Mouse (Mus musculus) heart, embryonic 16.5 days (tissue): ENCODE results near the gene Gsn. TPM values are rescaled to one million over a fixed set of nuclear protein-coding genes. Genes with fewer than 3 reads are reported as not detected.

Experiments
- ATAC-seq: fragments of 200-750 bp; cut with Nextera tagmentation; replicated peaks from 2 replicates; pipeline ENCODE4 v1.8.0; 2017; ENCODE audit warnings: moderate number of reproducible peaks; ENCODE audit not compliant: insufficient read depth, low FRiP score; ENCODE audit errors: extremely low read depth
- H3K27ac ChIP-seq: fragments of 300-500 bp; sonication (generic); 2 replicates; pipeline ENCODE4 v1.5.1; 2014; ENCODE audit warnings: mild to moderate bottlenecking, low read length, control low read depth, moderate library complexity
- H3K27me3 ChIP-seq: fragments of 300-500 bp; sonication (generic); 2 replicates; pipeline ENCODE4 v1.6.1; 2014; ENCODE audit warnings: low read length, mixed read lengths; ENCODE audit not compliant: control insufficient read depth, insufficient read depth
- H3K36me3 ChIP-seq: fragments of 300-500 bp; sonication (generic); 2 replicates; pipeline ENCODE4 v1.6.1; 2014; ENCODE audit not compliant: control insufficient read depth, insufficient read depth
- H3K4me1 ChIP-seq: fragments of 300-500 bp; sonication (generic); 2 replicates; pipeline ENCODE4 v1.6.1; 2014; ENCODE audit warnings: low read length, mixed read lengths; ENCODE audit not compliant: control insufficient read depth, insufficient read depth
- H3K4me2 ChIP-seq: fragments of 300-500 bp; sonication (generic); 2 replicates; pipeline ENCODE4 v1.6.1; 2014; ENCODE audit warnings: low read depth, mild to moderate bottlenecking, control low read depth, low read length
- H3K4me3 ChIP-seq: fragments of 300-500 bp; sonication (generic); 2 replicates; pipeline ENCODE4 v1.5.1; 2014; ENCODE audit warnings: mild to moderate bottlenecking, control low read depth, low read length
- H3K9ac ChIP-seq: fragments of 300-500 bp; sonication (generic); 2 replicates; pipeline ENCODE4 v1.6.1; 2014; ENCODE audit warnings: low read length, control low read depth
- H3K9me3 ChIP-seq: fragments of 300-500 bp; sonication (generic); replicated peaks from 2 replicates; pipeline ENCODE4 v1.6.1; 2016; ENCODE audit warnings: low read length; ENCODE audit not compliant: control insufficient read depth
- WGBS: fragments of 180-500 bp; shearing (Covaris S2); extraction: QIAGEN DNeasy Blood & Tissue Kit; methylation state at CpG from one replicate; pipeline ENCODE4 v1.1.7; 2014; 5-methylcytosine and 5-hydroxymethylcytosine counted together
- polyA plus RNA-seq: library from polyadenylated mRNA; unstranded; fragments of >200 nt; fragmentation: Nextera tagmentation; extraction: Ambion mirVana; gene quantifications from 2 replicates; pipeline ENCODE4 v1.2.1, GENCODE M21; 2015

Gsn gene
- polyA plus RNA-seq, 1 experiment from 2014 or later: 348 TPM

DNA sequence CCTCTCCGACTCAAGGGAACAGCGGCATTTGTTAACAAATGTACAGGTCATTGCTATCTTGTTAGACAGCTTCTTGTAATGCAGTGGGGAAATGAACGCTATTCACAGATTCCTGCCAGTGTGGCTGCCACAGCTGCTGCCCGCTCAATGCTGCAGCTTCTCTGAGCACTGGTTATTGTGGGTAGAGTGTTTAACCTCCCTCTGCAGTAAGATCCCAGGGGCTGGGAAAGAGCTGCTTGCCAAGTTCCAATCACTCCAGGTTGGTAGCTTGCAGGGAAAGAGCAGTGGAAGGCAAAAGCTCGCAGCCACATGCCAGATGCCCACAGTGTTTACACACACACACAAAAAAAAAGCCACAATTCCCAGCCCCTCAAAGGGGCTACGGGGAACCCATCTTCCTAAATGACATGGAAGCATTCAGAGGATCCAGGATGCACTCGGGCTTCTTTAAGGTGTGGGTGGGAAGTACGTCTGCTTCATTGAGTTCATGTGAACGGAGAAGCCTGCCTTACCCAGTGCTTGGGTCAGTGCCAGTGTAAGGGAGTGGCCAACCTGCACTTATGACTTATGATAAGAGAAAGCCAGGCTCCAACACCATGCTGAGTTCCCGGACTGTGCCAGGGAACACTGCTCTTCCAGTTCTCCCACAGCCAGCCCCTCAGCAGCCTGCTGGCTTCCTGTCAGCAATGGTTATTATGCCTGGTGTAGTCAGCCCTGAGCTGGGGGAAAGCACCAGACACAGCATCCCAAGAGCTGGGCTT is 66.4 kb downstream of the Gsn start:
- Histone ChIP-seq H3K9me3 (no peaks in the 10 kb centered on the region), H3K36me3 (peaks cover 10% of the 10 kb centered on the region; the same call in 1 of the 2 replicates), H3K4me3 (peak overlapping the region; percentile 20; the same call in 1 of the 2 replicates), H3K9ac (peak overlapping the region; percentile 49), H3K27ac (peak overlapping the region; percentile 86), H3K4me1 (peaks cover 35% of the 10 kb centered on the region), H3K27me3 (no peaks in the 10 kb centered on the region), H3K4me2 (peak overlapping the region; percentile 49)
- WGBS: 40% methylated on average over 10 of the region's 10 CpGs
- ATAC-seq: peak; percentile 94

DNA sequence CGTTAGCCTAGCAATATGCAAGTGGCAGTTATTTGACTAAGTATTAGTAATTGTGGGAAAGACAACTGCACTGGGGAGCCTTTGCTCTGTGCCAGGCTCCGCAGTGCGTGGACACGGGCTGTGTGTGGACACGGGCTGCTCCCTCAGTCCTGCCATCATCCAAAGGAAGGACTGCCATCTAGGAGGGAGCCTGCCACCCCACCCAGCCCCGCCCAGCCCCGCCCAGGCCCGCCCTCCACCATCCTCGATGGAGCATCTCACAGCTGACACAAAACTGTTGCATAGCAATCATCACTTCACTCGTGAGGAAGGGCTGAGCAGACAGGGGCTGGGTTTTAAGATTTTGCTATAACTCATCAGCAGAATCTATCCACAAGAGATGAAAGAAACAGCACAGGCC is 69.8 kb downstream of the Gsn start:
- Histone ChIP-seq H3K27ac (no peak overlapping the region), H3K36me3 (peaks cover 2% of the 10 kb centered on the region; the same call in 1 of the 2 replicates), H3K4me1 (peaks cover 28% of the 10 kb centered on the region), H3K4me3 (no peak overlapping the region), H3K9ac (no peak overlapping the region), H3K4me2 (no peak overlapping the region), H3K9me3 (no peaks in the 10 kb centered on the region), H3K27me3 (no peaks in the 10 kb centered on the region)
- ATAC-seq: no peak
- WGBS: 63% methylated on average over 10 of the region's 10 CpGs

DNA sequence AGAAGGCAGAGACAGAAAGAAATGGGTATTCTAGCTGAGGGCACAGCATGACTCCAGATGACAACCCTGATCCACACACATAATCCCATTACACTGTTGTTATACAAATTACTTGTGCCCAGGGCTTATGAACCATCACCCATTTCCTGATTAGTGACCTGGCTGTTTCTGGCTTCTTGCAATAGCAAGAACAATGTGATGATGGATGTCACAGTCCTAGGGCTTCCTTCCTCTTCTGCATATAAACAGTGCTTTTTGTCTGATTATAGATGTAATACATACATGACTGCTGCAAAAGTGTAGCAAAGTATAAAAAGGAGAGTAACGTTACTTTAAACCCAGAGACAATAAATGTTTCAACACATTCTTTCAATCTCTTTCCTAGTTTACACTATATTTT is 70.8 kb downstream of the Gsn start:
- ATAC-seq: no peak
- H3K27me3 ChIP-seq: no peaks in the 10 kb centered on the region
- H3K27ac ChIP-seq: no peak overlapping the region
- 64% methylated on average over 1 of the region's 1 CpGs for WGBS
- no peaks in the 10 kb centered on the region for H3K9me3 ChIP-seq
- no peak overlapping the region for H3K9ac ChIP-seq
- H3K4me1 ChIP-seq: peaks cover 21% of the 10 kb centered on the region
- H3K4me2 ChIP-seq: no peak overlapping the region
- H3K36me3 ChIP-seq: no peaks in the 10 kb centered on the region
- no peak overlapping the region for H3K4me3 ChIP-seq

DNA sequence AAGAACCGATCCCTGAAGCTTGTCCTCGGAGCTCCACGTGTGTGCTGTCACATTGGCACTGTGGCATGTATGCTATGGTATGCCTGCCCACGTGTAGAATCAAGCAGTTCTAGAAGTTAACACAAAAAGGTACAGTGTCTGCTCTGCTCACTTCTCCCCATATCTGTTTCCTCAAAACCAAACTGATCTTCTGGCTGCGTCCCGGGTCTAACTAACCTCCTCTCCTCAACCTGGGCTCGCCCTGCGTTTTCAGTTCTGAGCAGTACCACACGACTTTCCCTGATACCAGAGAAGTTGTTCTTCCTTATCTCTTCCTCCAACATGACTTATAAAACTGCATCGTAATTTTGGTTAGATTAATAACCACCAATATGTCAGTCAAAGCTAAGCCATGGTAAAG is 71.4 kb downstream of the Gsn start:
- Histone ChIP-seq H3K4me1 (peaks cover 15% of the 10 kb centered on the region), H3K9me3 (no peaks in the 10 kb centered on the region), H3K27me3 (no peaks in the 10 kb centered on the region), H3K36me3 (no peaks in the 10 kb centered on the region), H3K4me2 (no peak overlapping the region), H3K4me3 (no peak overlapping the region), H3K27ac (no peak overlapping the region), H3K9ac (no peak overlapping the region)
- 46% methylated on average over 10 of the region's 10 CpGs for WGBS
- no peak for ATAC-seq

DNA sequence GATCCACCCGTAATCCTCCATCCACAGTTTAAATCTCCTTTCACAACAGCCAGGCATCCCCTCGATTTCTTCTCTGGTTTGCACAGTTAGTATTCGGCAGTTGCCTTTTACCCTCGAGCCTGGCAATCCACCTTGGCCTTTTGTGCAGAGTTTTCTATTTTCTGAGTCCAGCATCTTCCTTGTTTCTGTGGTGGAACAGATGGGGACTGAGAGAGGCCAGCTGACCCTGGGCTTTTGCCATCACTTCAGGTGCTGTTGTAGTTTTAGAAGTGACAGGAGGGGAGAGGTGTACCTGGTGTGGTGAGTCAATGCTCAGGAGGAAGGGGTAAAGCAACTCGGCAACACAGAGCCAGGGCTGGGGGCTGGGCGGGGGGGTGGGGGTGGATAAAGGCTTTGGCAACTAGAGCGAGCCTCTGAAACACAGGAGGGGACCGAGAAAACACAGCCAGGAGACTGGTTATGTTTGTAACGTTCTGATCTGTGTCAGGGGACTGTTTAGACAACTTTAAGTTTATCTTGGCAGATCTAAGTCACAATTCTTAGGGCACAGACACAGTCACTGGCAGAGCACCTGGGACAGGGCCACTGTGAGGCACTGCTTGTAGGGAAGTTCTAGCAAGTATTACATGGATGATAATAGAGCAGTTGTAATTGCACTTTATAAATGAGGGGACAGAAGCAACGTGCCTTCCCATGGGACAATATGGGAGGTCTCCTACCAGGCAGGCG is 72.0 kb downstream of the Gsn start:
- H3K9ac ChIP-seq: no peak overlapping the region
- H3K27me3 ChIP-seq: no peaks in the 10 kb centered on the region
- no peaks in the 10 kb centered on the region for H3K9me3 ChIP-seq
- no peaks in the 10 kb centered on the region for H3K36me3 ChIP-seq
- ATAC-seq: no peak
- no peak overlapping the region for H3K4me2 ChIP-seq
- H3K4me1 ChIP-seq: peaks cover 10% of the 10 kb centered on the region
- WGBS: 48% methylated on average over 11 of the region's 11 CpGs
- no peak overlapping the region for H3K27ac ChIP-seq
- no peak overlapping the region for H3K4me3 ChIP-seq

DNA sequence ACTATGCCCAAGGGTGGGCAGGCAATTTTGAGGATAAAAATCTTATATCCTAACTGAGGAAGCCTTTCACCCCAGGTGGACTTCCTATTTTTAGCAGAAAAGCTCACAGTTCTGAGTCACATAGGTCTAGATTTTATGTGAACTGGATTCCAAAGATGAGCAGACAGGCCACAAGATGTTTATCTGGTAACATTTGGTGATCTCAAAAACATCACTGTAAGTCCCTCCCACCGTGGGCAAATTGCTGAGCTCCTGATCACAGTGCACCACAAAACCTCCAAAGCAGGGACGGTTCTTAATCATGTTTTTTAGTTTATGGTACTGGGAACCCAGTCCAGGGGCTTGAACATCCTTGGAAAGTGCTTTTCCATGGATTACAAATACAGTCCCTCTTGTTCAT is 72.9 kb downstream of the Gsn start:
- no peak overlapping the region for H3K4me2 ChIP-seq
- no peak for ATAC-seq
- H3K4me3 ChIP-seq: no peak overlapping the region
- H3K9ac ChIP-seq: no peak overlapping the region
- no peaks in the 10 kb centered on the region for H3K27me3 ChIP-seq
- no peaks in the 10 kb centered on the region for H3K9me3 ChIP-seq
- peaks cover 2% of the 10 kb centered on the region; the same call in 1 of the 2 replicates for H3K4me1 ChIP-seq
- 82% methylated on average over 2 of the region's 2 CpGs for WGBS
- H3K27ac ChIP-seq: no peak overlapping the region
- no peaks in the 10 kb centered on the region for H3K36me3 ChIP-seq

DNA sequence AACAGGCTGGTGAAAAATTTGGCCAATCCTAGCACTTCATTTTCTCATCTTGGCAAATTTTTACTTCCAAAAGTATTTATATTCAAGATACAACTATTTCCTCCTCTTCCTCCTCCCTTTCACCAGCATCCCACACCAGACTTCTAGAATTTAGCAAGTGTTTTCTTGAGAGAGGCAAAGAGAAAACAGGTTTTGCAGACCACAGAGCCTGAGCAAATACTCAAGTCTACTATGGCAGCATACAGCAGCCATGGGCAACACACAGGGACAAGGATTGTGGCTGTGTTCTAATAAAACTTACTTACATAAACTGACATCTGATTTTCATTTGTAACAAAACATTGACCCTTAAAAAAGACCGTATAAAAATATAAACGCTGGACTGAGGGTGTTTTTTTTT is 75.0 kb downstream of the Gsn start:
- no peaks in the 10 kb centered on the region for H3K27me3 ChIP-seq
- H3K4me2 ChIP-seq: no peak overlapping the region
- no peaks in the 10 kb centered on the region for H3K9me3 ChIP-seq
- no peak overlapping the region for H3K9ac ChIP-seq
- no peak overlapping the region for H3K27ac ChIP-seq
- WGBS: 50% methylated on average over 2 of the region's 2 CpGs
- no peak for ATAC-seq
- H3K4me3 ChIP-seq: no peak overlapping the region
- peaks cover 9% of the 10 kb centered on the region for H3K4me1 ChIP-seq
- H3K36me3 ChIP-seq: no peaks in the 10 kb centered on the region

DNA sequence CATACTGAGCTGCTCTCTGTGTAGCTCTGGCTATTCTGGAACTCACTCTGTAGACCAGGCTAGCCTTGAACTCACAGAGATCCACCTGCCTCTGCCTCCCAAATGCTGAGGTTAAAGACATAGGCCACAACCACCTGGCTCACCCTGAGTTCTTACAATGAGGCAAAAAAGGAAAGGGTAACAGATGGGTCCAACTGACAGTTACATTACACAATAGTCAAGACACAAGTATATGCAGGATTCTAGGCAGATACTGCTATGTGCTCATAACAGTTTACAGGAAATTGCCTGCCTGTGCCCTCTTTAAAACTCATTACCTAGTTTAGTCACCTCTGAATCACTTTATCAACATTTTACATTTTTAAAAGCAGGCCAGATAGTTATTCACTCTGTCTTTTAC is 77.5 kb downstream of the Gsn start:
- Histone ChIP-seq H3K9ac (no peak overlapping the region), H3K4me3 (no peak overlapping the region), H3K36me3 (no peaks in the 10 kb centered on the region), H3K27ac (no peak overlapping the region), H3K27me3 (no peaks in the 10 kb centered on the region), H3K4me2 (no peak overlapping the region), H3K4me1 (peaks cover 15% of the 10 kb centered on the region), H3K9me3 (no peaks in the 10 kb centered on the region)
- ATAC-seq: no peak

DNA sequence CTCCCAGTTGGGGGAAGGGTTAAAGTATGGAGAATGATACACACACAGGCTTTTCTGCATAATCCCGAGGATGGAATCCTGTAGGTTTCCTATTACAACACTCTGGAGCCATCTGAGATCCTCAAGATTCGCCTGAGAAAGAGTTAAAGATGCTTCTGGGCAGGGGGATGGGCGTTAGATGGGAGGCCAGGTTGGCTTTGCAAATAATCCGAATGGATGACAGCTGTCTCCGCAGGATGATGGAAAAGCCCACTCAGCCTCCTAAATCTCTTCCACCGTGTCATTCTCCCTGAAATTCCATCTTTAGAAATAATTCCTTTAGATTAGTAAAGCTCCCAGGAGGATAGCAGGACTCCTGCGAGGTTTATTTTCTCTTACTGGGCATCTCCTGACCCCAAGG is 79.4 kb downstream of the Gsn start:
- no peak for ATAC-seq
- no peak overlapping the region for H3K27ac ChIP-seq
- peak overlapping the region; percentile 78 for H3K4me2 ChIP-seq
- no peaks in the 10 kb centered on the region for H3K27me3 ChIP-seq
- H3K4me1 ChIP-seq: peaks cover 15% of the 10 kb centered on the region
- H3K36me3 ChIP-seq: no peaks in the 10 kb centered on the region
- H3K4me3 ChIP-seq: peak overlapping the region; percentile 74
- H3K9me3 ChIP-seq: no peaks in the 10 kb centered on the region
- H3K9ac ChIP-seq: peak overlapping the region; percentile 31; the same call in 1 of the 2 replicates
- 22% methylated on average over 7 of the region's 7 CpGs for WGBS
